Mouse (Mus musculus) ES-E14 (cell line): ENCODE results near the gene Hs1bp3.

ENCODE experiments used
- CHD2 ChIP-seq: IDR thresholded peaks from 2 replicates; pipeline ENCODE4 v1.6.1; 2014; ENCODE audit warnings: mild to moderate bottlenecking, low read depth, low read length, inconsistent platforms
- HCFC1 ChIP-seq: IDR thresholded peaks from 2 replicates; pipeline ENCODE4 v1.6.1; 2012; ENCODE audit warnings: low read length, inconsistent platforms, borderline replicate concordance; ENCODE audit not compliant: insufficient read depth
- MAFK ChIP-seq: IDR thresholded peaks from 2 replicates; pipeline ENCODE4 v1.6.1; 2014; ENCODE audit warnings: mild to moderate bottlenecking, low read depth, low read length, inconsistent platforms; ENCODE audit not compliant: insufficient read depth
- ZC3H11A ChIP-seq: IDR thresholded peaks from 2 replicates; pipeline ENCODE4 v1.6.1; 2012; ENCODE audit warnings: low read depth, mild to moderate bottlenecking, inconsistent platforms, low read length, borderline replicate concordance

DNA sequence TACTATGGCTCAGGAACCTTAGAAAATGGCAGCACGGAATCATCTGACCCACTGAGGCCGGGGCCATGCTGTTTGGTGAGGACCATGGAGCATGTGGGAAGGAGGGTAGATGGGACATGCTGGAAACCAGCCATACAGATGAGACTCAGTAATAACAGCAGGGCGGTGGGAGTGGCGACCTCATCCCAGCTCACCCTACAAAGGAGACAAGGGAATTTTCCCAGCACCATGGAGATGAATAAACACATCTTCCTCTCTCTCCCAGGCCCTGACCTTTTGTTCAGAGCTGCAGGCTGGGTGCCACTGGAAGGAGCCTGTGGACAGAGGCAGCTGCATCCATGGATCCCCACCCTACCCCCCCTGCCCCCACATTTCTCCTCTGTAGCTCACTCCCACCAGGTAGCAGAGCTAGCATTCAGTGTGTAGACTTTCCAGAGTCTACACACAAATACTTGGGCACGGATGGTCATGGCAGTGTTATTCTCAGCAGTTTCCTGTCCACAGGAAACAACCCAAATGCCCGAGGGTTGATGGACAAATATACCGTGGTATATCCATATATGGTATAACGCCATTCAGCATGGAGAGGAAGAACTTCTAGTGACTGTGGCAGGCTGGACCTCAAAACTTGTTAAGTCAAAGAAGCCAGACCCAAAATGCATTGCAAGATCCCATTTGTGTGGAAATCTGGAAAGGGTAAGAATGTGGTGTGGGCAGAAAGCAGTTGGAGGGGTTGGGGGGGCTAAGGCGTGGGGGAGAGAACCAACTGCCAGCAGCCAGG is 35.7 kb downstream of the Hs1bp3 start:
- TF ChIP-seq CHD2 (no peak), HCFC1 (no peak), ZC3H11A (no peak), MAFK (no peak)
